Mouse (Mus musculus): ENCODE results near the gene Isg15. TPM values are rescaled to one million over a fixed set of nuclear protein-coding genes. Genes with fewer than 3 reads are reported as not detected.
A peak's percentile ranks its signal among the peaks of the same experiment; 100 is the strongest.
"Not testable (repeated sequence)": the region's sequence is repeated elsewhere in the genome, so short reads cannot be mapped to it uniquely, and the experiment has no call there.

Gene Isg15
- polyA plus RNA-seq, 1 experiment from 2014 or later: 2.1 TPM

DNA sequence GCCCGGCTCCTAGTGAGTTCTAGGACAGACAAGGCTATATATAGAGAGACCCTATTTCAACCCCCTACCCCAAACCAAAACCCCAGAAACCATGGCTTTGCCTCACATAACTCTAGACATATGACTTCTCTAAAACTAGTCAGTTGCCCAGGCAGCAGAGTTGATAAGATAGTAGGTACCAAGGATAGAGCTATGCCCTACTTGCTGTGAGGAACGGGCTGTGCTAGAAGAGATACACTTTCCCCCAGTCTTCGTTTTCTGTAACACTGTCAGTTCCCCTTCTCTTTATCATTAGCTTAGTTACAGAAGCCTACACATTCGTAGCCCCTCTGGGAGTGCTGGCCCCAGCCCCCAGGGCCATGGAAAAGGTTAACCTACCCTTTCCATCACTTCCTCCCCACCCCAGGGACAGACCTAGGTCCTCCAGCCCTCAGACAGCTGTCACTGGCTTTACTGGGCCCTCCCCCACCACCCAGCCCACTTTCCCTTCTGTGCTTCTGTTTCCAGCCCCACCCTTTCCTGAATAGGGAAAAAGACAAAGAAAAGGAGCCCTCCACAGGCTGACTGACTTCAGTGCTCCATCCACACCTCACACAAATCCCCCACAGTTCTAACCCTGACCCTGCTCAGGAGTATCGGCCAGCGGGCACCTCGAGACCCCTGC lies 16.2 kb downstream of the Isg15 start:
- peak overlapping the region; percentile 94 for H3K27ac ChIP-seq (replicated peaks)
- H3K9ac ChIP-seq (replicated peaks): peak overlapping the region; percentile 85
- peaks cover 98% of the 10 kb centered on the region for H3K4me1 ChIP-seq
- H3K9me3 ChIP-seq: no peaks in the 10 kb centered on the region
- no peak; the same call in 1 of the 2 replicates for ATAC-seq (replicated peaks)
- H3K36me3 ChIP-seq: peaks cover 5% of the 10 kb centered on the region; the same call in 1 of the 2 replicates
- H3K4me2 ChIP-seq (replicated peaks): peak overlapping the region; percentile 77
- WGBS: 79% methylated on average over 7 of the region's 7 CpGs
- no peaks in the 10 kb centered on the region for H3K27me3 ChIP-seq
- H3K4me3 ChIP-seq: peak overlapping the region; percentile 56

DNA sequence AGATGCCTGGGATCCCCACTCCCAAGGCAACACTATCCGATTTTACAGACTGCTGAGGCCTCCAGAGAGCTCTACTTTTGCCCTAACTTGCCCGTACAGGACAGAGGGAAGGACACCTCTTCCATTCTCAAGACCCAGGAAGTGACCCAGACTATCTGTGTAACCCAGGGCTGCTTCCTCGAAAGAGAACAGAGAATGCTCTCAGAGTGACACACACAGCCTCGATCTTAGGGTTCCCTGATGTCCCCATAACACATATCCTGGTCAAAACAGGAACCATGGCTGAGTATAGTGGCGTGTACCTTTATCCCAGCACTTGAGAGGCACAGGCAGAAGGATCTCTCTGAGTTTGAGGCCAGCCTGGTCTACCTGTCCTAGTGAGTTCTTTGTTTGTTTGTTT lies 16.9 kb downstream of the Isg15 start:
- H3K9me3 ChIP-seq: no peaks in the 10 kb centered on the region
- peaks cover 91% of the 10 kb centered on the region for H3K4me1 ChIP-seq
- WGBS: 89% methylated on average over 5 of the region's 5 CpGs
- H3K36me3 ChIP-seq: peaks cover 12% of the 10 kb centered on the region
- H3K4me3 ChIP-seq: peak overlapping the region; percentile 56
- no peaks in the 10 kb centered on the region for H3K27me3 ChIP-seq
- no peak overlapping the region for H3K27ac ChIP-seq (replicated peaks)
- no peak for ATAC-seq (replicated peaks)
- peak overlapping the region; percentile 77 for H3K4me2 ChIP-seq (replicated peaks)
- peak overlapping the region; percentile 40 for H3K9ac ChIP-seq (replicated peaks)

DNA sequence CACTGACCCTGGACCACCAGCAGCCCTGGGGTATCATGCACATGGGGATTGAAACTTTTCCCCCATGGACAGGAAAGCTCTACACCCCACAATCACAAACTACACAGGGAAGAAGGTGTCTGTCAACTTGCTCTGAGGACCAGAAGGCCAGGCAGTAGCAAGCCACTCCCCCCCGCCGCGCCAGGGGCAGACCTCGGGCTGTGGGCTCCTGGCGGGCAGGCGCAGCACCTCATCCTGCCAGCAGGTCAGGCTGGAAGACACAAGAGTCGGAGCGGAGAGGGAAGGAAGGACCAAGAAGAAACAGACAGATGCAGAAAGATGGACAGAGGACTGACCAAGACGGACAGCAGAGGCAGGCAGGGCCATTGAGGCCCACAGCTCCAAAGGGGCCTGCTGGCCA lies 23.0 kb downstream of the Isg15 start:
- 92% methylated on average over 9 of the region's 9 CpGs for WGBS
- Histone ChIP-seq H3K36me3 (peaks cover 69% of the 10 kb centered on the region), H3K27me3 (no peaks in the 10 kb centered on the region), H3K4me2 (replicated peaks) (no peak overlapping the region), H3K9me3 (no peaks in the 10 kb centered on the region), H3K27ac (replicated peaks) (no peak overlapping the region), H3K4me3 (no peak overlapping the region), H3K9ac (replicated peaks) (no peak overlapping the region), H3K4me1 (peaks cover 31% of the 10 kb centered on the region)
- ATAC-seq (replicated peaks): no peak

DNA sequence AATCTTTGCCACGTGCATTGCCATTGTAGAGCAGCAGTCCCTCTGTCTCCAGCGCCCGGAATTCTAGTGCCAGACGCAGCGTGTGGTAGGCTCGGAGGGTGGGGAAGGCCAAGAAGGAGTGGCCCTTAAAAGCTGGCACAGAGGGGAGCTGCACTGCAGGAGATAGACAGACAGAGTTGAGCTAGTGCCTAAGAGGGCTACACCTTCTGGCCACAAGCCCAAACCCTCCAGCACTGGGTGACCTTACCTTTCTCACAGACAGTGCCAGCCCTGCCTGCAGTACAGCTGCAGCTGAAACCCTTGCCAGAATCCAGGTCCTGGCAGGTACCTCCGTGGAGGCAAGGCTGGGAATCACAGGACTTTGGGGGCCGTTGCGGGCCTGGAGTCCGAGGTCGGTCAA lies 28.8 kb downstream of the Isg15 start:
- 95% methylated on average over 11 of the region's 11 CpGs for WGBS
- no peak overlapping the region for H3K9ac ChIP-seq (replicated peaks)
- no peaks in the 10 kb centered on the region for H3K9me3 ChIP-seq
- H3K4me3 ChIP-seq: no peak overlapping the region
- no peak overlapping the region for H3K4me2 ChIP-seq (replicated peaks)
- no peaks in the 10 kb centered on the region for H3K4me1 ChIP-seq
- ATAC-seq (replicated peaks): no peak
- no peaks in the 10 kb centered on the region for H3K27me3 ChIP-seq
- H3K27ac ChIP-seq (replicated peaks): no peak overlapping the region
- H3K36me3 ChIP-seq: peaks cover 98% of the 10 kb centered on the region

DNA sequence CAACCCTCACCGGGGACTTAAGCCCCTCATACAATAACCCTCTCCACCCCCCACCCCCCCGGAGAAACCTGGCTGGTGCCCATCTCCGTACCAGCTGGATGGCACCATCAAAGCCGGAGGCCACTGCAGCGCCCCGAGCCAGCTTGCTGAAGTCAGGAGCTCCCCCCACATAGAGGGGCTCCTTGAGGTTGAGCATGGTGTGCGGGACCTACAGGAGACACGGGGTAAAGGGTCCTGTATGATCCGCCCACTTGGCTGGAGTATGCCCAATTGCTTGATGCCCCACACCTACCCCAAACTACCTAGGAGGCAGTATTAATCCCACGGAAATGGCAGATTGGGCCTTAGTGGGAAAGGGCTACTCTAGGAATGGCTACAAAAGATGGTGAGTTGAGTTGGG lies 31.5 kb downstream of the Isg15 start:
- no peak for ATAC-seq (replicated peaks)
- Histone ChIP-seq H3K9ac (replicated peaks) (no peak overlapping the region), H3K4me2 (replicated peaks) (no peak overlapping the region), H3K27me3 (no peaks in the 10 kb centered on the region), H3K27ac (replicated peaks) (no peak overlapping the region), H3K4me3 (no peak overlapping the region), H3K9me3 (no peaks in the 10 kb centered on the region), H3K36me3 (peaks cover 97% of the 10 kb centered on the region), H3K4me1 (no peaks in the 10 kb centered on the region)
- 93% methylated on average over 10 of the region's 10 CpGs for WGBS

DNA sequence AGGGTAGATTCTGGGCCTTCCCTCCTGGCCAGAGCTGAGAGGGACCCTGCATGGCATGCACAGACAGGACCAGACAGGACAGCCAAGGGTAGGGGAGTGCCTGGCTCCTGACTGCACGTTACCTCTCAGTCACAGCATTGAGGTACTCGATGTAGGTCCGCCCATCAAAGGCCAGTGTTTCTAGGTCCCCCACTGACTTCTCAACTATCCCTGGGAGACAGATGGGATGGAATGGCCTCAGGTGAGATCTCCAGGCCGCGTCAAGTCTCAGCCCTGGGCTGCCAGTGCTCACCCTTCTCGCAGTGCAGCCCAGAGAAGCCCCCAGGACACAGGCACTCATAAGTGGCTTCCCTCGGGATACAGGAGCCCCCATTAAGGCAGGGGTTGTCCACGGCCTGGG lies 32.0 kb downstream of the Isg15 start:
- H3K36me3 ChIP-seq: peaks cover 97% of the 10 kb centered on the region

DNA sequence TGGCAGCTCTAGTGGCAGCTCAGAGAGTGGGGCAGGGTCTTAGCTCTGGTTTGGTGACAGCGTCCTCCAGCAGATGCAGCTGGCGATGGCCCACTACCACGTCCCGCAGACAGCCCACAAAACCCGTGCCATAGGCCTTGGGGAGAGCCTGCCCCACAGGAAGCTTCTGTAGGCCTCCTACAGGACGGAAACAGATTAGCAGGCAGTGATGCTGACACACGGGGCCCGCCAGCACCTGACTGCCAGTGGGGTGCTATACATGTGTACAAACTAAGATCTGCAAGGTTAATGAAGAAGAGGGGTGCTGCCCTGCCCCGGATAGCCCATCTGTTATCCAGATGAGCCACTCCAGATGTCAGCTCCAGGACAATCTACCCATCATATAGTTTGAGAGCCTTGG lies 34.1 kb downstream of the Isg15 start:
- H3K27me3 ChIP-seq: no peaks in the 10 kb centered on the region
- peaks cover 91% of the 10 kb centered on the region for H3K36me3 ChIP-seq
- no peaks in the 10 kb centered on the region for H3K9me3 ChIP-seq
- no peak overlapping the region for H3K4me2 ChIP-seq (replicated peaks)
- H3K9ac ChIP-seq (replicated peaks): no peak overlapping the region
- 85% methylated on average over 9 of the region's 9 CpGs for WGBS
- no peak overlapping the region for H3K27ac ChIP-seq (replicated peaks)
- H3K4me1 ChIP-seq: no peaks in the 10 kb centered on the region
- H3K4me3 ChIP-seq: no peak overlapping the region
- no peak for ATAC-seq (replicated peaks)

More for the DNA sequence above, 32.0 kb downstream of the Isg15 start:
- Histone ChIP-seq H3K9ac (replicated peaks) (no peak overlapping the region), H3K4me1 (no peaks in the 10 kb centered on the region), H3K27me3 (no peaks in the 10 kb centered on the region), H3K4me2 (replicated peaks) (no peak overlapping the region), H3K4me3 (no peak overlapping the region), H3K9me3 (no peaks in the 10 kb centered on the region), H3K27ac (replicated peaks) (no peak overlapping the region)
- peak; percentile 43; the same call in 1 of the 2 replicates for ATAC-seq (replicated peaks)
- 94% methylated on average over 8 of the region's 8 CpGs for WGBS

DNA sequence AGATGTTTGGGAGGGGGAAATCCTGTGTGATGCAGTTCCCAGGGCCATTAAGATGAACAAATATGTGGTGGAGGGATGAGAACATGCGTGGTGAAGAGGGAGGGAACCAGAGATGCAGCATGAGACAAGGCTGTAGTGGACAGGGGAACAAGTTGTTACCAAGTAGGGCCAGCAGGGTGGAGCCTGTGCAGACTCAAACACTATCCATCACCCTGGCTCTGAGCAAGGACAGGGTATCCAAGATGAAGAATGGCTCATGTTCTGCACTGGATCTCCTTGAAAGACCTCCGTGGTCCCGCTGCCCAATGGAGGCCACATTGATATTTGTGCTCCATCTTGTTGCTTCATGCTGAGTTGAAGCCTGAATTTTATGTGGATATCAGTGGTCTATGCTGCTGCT lies 45.8 kb downstream of the Isg15 start:
- Histone ChIP-seq H3K9me3 (0 out of 2 replicates have a peak, but pooled peaks cover 5% of the 10 kb centered on the region), H3K4me2 (replicated peaks) (no peak overlapping the region), H3K4me3 (no peak overlapping the region), H3K9ac (replicated peaks) (no peak overlapping the region), H3K27ac (replicated peaks) (no peak overlapping the region), H3K27me3 (no peaks in the 10 kb centered on the region), H3K4me1 (no peaks in the 10 kb centered on the region), H3K36me3 (no peaks in the 10 kb centered on the region)
- ATAC-seq (replicated peaks): no peak
- WGBS: 96% methylated on average over 3 of the region's 3 CpGs

DNA sequence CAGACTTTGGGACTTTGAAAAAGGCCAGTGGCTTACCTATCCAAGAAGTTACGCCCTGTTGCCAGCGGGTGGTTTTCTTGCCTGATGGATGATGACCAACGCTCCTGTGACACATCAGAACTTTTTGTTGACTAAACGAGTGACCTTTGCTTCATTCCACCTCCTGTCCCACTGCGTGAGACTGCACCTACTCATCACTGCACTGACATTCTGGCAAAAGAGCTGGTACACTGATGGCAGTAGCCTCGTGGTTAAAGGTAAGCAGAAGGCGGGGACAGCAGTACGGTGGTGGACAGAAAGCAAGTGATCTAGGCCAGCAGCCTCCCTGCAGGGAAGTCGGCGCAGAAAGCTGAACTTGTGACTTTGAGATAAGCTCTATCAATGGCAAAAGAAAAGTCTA lies 49.7 kb downstream of the Isg15 start:
- not testable (repeated sequence) for H3K4me1 ChIP-seq; H3K27me3 ChIP-seq; H3K9me3 ChIP-seq; H3K36me3 ChIP-seq; H3K4me2 ChIP-seq (replicated peaks); ATAC-seq (replicated peaks); H3K27ac ChIP-seq (replicated peaks); H3K9ac ChIP-seq (replicated peaks); H3K4me3 ChIP-seq
- WGBS: 91% methylated on average over 10 of the region's 10 CpGs

Small RNA genes within 50 kb of the gene (microRNA-seq; reads per million reads assigned to microRNA genes)
- gene Mir7658: 4.0 reads per million, percentile 13 among the genes with 10 or more reads in this experiment

Other genes starting within 250 kb of the Isg15 start
- 7.4 and 9.0 TPM in 2 replicates for gene C1qtnf12, start 238.5 kb downstream of the Isg15 start, polyA plus RNA-seq (2015; fragmentation: Nextera tagmentation; extraction: Ambion mirVana)
- 27.8 and 30.2 TPM in 2 replicates for gene B3galt6, start 208.2 kb downstream of the Isg15 start, polyA plus RNA-seq (2015; fragmentation: Nextera tagmentation; extraction: Ambion mirVana)
- gene Sdf4, start 207.9 kb downstream of the Isg15 start, polyA plus RNA-seq (2015; fragmentation: Nextera tagmentation; extraction: Ambion mirVana): 114 and 117 TPM in 2 replicates
- 0.83 and 0.95 TPM in 2 replicates for gene Tnfrsf4, start 187.0 kb downstream of the Isg15 start, polyA plus RNA-seq (2015; fragmentation: Nextera tagmentation; extraction: Ambion mirVana)
- 0.66 and 1.5 TPM in 2 replicates for gene Tnfrsf18, start 174.7 kb downstream of the Isg15 start, polyA plus RNA-seq (2015; fragmentation: Nextera tagmentation; extraction: Ambion mirVana)
- not detected in 2 replicates for gene Ttll10, start 141.4 kb downstream of the Isg15 start, polyA plus RNA-seq (2015; fragmentation: Nextera tagmentation; extraction: Ambion mirVana)
- 40.2 and 41.0 TPM in 2 replicates for gene 9430015G10Rik, start 90.8 kb downstream of the Isg15 start, polyA plus RNA-seq (2015; fragmentation: Nextera tagmentation; extraction: Ambion mirVana)
- 0.46 and 0.72 TPM in 2 replicates for gene Rnf223, start 70.3 kb downstream of the Isg15 start, polyA plus RNA-seq (2015; fragmentation: Nextera tagmentation; extraction: Ambion mirVana)
- gene Agrn, start 3.3 kb downstream of the Isg15 start, polyA plus RNA-seq (2015; fragmentation: Nextera tagmentation; extraction: Ambion mirVana): 103 and 108 TPM in 2 replicates
- 4.2 and 4.3 TPM in 2 replicates for gene AW011738, start 2.5 kb upstream of the Isg15 start, polyA plus RNA-seq (2015; fragmentation: Nextera tagmentation; extraction: Ambion mirVana)
- gene Perm1, start 15.1 kb upstream of the Isg15 start, polyA plus RNA-seq (2015; fragmentation: Nextera tagmentation; extraction: Ambion mirVana): 1.7 and 2.0 TPM in 2 replicates
- gene Plekhn1, start 34.0 kb upstream of the Isg15 start, polyA plus RNA-seq (2015; fragmentation: Nextera tagmentation; extraction: Ambion mirVana): 27.3 and 29.0 TPM in 2 replicates
- 61.0 and 61.6 TPM in 2 replicates for gene Noc2l, start 35.2 kb upstream of the Isg15 start, polyA plus RNA-seq (2015; fragmentation: Nextera tagmentation; extraction: Ambion mirVana)
- gene Samd11, start 54.8 kb upstream of the Isg15 start, polyA plus RNA-seq (2015; fragmentation: Nextera tagmentation; extraction: Ambion mirVana): 1.3 and 1.5 TPM in 2 replicates
- gene Vmn2r-ps159, start 130.3 kb upstream of the Isg15 start, polyA plus RNA-seq (2015; fragmentation: Nextera tagmentation; extraction: Ambion mirVana): not detected in 2 replicates